Mouse (Mus musculus) lung, postnatal 10 days (tissue): Measurements from ENCODE around the gene Rbm6.

ENCODE experiments used
- DNase-seq: peaks from one replicate; pipeline ENCODE4 v3.0.0; 2021

The Rbm6 gene

DNA sequence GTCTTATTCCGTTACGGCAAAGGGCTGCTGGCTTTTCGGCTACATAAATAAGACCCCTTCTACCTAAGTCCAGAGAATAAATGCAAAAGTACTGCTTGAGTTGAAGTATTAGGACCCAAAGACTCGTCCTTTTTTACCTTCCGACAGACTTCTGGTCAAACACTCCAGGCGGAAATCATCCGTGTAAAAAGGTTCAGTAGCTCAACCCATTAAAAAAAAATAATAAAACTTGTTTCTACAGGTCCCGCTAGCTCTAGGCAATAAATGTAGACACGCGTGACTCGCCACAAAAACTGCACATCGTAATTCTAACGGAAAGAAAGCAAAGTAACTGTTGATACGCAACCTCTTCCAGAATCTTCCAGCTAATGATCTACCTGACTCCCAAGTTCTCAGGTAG, at the start of gene Rbm6:
Rbm6 (minus strand) TSS at position 101 of the 400 bp plus-strand sequence.
- no peak for DNase-seq

DNA sequence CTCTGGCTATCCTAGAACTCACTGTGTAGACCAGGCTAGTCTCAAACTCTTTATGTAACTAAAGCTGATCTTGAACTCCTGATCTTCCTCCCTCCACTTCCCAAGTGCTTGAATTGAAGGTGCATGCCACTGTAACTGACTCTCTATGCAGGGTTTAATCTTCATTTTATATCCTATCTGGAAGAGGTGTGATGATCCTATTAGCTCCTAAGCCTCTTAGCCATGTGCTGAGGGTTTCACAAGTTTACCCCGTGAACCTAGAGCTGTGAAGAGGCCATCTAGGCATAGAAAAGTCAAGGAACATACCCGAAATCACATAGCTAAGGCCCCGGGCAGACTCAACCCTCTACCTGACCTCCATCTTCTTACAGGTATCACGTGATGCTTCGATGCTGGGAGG, 46.4 kb upstream of the Rbm6 start:
- no peak for DNase-seq

DNA sequence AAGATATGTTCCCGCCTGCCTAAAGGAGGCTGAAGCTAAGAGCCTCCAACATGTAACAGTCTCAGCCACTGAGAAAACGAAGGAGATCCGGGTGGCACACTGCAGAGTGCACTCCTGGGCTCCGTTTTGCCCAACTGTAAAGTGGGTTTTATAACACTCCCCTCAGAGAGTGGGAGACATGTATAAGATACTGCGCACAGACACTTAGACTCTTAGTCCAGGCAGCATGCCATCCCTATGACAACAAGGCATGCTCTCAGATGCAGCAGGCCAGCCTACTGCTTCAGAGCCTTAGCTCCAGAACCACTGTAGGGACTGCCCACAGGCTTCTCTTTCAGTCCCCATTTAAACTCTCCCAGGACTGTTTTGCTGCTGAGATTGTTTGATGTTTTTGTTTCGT, 45.8 kb upstream of the Rbm6 start:
- DNase-seq = no peak

DNA sequence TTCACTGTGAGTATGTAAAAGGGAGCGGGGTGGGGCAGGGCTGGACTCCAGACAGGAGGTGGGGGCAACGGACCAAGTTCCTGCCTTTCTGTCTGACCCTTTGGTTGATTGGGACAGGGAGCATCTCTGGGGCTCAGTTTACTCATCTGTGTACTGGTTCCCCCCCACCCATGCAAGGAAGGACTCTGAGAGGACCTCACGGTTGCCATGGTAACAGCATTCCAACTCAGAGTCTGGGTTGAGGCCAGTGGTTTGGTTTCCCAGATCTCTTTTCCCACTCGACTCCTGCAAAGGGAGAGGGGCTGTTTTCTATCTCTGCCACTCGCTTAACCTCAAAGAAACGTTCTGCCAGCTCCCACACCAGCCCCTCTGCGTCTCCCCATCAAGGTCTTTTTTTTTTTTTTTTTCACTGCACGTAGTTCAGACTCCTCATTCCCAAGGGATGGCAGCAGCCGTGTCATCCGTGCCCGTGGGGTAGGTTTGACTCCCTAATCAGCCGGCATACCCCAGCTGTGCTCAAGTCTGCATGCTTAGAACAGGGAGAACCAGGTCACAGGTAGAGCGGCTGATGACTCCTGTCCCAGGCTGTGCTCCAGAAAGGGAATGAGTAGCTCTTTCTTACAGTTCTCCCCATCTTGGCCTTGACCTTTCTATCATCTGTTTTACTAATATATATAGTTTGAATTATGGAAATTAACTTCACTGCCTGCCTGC, 45.0 kb upstream of the Rbm6 start:
- DNase-seq = no peak

DNA sequence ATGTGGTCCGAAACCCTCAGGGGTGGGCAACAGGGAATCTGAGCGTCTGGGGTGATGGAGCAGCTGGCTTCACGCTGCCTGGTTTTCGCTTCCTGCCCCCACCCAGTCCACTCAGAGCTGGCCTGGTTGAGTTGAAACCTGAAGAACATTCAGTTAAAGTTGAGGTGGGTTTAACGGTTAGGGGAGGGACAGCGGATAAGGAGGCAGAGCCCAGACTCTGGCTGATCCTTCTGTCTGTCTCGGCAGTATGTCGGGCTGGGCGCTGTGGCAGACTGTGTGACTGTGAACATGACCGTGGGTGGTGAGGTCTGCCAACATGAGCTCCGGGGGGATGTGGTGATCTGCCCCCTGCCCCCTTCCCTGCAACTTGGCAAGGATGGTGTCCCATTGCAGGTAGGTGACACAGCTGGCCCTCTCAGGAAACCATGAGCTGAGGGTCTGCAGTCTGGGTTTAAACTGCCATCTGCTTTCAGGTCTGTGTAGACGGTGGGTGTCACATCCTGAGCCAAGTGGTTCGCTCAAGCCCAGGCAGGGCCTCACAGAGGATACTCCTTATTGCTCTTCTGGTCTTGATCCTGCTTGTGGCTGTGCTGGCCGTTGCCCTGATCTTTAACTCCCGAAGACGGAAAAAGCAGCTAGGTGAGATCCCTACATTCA, 41.9 kb upstream of the Rbm6 start:
- DNase-seq = no peak

DNA sequence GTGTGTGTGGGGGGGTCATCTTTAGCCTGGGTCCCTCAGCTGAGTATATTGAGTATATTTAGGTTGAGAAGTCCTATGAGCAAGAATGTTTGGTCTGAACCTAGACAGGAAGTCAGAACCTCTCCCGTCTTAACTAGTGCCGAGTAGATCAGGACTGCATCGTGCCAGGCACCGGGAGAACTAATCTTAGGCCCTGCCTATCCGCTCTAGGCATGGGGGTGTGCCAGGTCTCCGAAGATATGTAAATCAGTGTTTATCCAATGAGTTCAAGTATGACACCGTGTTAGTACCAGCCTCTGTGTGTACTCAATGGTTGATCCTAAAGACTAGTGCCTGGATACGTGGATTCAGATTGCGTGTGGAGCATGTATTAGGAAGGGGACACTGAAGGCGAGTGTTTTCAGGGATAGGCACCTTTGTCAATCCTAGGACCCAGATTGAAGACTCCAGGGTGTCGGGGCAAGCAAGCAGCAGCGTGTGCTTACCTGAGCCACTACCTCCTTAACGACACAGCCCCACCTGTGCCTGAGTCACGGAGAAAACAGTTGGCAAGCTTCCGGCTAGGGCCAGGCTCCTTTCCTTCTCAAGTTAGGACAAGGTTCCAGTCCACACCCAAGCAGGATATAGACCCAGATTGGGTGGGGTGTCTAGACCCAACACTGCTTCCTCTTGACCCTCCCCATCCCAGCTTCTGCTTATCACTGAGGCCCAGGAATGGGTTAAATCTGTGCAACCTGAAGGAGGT, 37.2 kb upstream of the Rbm6 start:
- DNase-seq = no peak

DNA sequence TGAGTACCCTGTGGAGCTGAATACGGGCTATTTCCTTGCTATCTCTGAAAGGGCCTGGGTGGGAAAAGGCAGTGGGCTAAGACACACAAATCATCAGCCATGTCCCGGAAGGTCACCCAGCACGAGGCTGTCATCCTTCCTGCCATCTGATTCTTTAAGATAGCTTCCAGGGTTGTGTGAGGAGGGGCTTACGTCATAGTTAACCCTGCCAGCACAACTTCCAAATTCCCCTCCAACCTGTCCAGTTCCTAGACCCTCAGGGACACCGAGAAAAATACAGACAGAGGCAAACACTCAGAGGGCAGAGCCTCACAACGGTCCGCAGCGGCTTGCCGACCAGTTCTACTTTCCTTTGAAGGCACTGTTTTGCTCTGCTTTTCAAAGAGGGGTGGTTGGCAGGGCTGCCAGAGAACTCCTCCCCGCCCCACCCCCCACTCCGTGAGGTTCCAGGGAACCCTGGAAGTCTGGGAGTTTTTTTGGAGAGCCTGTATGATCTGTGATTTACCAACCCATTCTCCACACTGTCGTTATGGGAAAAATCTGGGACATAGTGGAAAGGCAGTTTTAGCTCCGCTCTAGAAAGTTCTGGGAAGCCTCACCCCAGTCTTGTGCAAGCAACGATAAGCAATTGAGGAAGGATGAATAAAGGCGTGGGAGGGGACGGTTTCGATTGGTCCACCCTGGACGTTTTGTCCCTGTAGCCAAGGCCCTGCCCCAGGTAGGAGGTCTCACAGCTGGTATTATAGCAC, 35.5 kb upstream of the Rbm6 start:
- DNase-seq = peak; percentile 51

DNA sequence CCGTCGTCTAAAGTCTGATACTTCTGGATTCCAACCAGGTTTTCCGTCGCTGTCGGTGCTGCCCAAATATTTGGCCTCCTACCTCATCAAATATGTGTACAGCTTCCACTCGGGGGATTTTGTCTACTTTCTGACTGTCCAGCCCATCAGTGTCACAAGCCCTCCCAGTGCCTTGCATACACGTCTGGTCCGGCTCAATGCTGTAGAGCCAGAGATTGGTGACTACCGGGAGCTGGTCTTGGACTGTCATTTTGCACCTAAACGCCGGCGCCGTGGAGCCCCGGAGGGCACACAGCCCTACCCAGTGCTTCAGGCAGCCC, 34.7 kb upstream of the Rbm6 start:
- peak; percentile 21 for DNase-seq

DNA sequence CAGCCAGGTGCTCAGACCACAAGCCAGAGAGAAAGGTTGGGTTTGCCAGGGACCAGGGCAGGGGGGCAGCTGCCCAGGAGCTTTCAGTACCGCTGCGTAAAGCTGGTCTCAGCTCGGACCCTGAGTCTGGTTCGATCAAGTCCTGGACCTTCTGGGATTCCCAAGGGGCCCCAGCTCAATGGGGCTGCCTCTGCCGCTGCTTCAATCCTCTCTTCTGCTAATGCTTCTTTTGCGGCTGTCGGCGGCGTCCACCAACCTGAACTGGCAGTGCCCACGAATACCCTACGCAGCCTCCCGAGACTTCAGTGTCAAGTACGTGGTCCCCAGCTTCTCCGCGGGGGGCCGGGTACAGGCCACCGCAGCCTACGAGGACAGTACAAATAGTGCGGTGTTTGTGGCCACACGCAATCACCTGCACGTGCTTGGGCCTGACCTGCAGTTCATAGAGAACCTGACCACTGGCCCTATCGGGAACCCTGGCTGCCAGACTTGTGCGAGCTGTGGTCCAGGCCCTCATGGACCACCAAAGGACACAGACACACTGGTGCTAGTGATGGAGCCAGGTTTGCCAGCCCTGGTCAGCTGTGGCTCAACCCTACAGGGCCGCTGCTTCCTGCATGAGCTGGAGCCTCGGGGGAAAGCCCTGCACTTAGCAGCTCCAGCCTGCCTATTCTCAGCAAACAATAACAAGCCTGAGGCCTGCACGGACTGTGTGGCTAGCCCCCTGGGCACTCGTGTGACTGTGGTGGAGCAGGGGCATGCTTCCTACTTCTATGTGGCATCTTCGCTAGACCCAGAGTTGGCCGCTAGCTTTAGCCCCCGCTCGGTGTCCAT, 34.1 kb upstream of the Rbm6 start:
- no peak for DNase-seq

DNA sequence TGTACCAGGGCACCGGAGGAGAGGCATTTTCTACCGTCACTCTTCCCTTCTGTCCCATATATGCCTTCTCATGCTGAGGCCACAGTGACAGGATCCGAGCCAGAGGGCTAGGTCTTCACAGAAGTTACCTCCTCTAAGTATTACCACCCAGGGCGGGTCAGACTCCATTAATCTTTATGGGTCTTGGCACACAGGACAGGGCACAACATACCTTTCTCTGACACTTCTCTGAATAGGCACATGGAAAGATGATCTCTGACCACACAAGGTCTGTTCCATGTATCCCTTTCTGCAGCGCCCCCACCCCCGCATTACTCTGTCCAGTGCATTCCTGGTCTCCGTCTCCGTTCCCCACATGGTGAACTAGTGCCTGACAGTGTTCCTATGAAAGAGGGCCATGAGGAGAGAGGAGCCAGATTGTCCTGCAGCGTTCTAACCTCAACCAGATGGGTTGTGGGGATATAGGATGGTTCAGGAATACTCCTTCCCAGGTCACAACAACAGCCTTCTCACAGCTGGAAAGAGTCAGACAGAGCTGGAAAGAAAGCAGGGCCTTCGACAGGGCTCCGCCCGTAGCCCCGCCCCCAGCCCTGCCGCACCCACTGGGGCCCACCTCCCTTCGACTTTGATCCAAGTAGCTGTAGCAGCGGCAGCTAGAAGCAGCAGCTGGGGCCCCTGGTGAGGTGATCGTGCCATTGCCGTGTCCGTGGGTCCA, 33.4 kb upstream of the Rbm6 start, which contains the start of gene Mst1r:
Mst1r (plus strand) TSS at position 622 of the 715 bp plus-strand sequence.
- DNase-seq = peak; percentile 90

DNA sequence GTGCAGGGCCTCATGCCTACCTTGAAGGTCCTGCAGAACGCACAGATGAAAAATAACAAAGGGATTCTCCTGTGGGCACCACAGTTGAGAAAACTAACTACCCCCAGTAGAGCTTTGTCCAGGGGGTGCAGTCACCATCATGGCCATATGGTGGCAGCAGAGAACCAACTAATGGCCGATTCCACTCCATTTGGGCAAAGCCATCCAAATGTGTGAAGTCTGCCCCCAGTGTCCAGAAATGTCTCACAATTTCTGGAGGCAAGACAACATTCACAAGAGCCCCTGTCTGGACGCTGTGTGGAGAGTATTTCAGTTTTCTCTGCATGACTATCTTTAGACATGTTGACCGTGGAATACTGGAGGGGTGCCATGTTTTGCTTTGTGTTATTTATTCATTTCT, 31.7 kb upstream of the Rbm6 start:
- peak; percentile 94 for DNase-seq

DNA sequence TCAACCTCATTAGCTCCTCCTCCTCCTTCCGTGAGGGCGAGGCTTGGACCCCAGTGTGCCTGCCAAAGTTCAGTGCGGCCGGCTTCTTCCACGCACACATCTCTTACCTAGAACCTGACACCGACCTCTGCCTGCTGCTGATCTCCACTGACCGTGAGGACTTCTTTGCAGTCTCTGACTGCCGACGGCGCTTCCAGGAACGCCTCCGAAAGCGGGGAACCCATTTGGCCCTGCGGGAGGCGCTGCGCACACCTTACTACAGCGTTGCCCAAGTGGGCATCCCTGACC, 28.5 kb upstream of the Rbm6 start:
- no peak for DNase-seq

DNA sequence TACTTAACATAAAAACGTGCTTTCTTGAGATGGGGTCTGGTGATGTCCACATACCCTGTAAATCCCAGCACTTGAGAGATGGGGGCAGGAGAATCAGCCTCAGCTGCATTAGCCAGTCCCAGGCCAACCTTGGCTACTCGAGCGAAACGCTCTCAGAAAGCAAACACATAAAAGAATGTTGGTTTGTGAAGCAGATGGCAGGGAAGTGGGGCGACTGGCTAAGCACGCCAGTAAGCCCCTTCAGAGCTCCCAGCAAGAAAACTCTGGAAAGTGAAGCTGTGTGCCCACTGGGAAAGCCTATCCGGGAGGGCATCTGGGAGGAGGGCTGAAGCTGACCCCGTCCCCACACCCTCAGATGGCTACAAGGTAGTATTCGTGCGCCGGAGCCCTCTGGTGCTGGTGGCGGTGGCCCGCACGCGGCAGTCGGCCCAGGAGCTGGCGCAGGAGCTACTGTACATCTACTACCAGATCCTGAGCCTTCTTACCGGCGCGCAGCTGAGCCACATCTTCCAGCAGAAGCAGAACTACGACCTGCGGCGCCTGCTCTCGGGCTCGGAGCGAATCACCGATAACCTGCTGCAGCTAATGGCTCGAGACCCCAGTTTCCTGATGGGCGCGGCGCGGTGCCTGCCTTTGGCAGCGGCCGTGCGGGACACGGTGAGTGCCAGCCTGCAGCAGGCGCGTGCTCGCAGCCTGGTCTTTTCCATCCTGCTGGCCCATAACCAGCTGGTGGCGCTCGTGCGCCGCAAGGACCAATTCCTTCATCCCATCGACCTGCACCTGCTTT, 28.0 kb upstream of the Rbm6 start:
- DNase-seq = peak; percentile 67

DNA sequence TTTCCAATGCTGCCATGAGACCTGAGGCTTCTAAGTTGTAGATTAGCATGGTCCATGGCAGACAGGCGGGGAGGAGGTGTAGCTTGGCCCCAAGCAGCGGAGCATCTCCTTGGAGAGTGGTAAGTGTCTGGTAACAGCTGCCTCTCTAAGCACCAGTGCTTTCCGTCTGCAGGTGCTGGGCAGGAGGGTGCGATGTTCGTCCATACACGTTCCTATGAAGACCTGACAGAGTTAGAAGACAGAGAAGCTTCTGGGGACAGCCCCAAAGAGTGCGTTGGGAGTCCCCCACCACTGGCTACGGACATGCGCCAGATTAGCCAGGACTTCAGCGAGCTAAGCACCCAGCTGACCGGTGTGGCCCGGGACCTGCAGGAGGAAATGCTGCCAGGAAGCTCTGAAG, 26.8 kb upstream of the Rbm6 start:
- no peak for DNase-seq

DNA sequence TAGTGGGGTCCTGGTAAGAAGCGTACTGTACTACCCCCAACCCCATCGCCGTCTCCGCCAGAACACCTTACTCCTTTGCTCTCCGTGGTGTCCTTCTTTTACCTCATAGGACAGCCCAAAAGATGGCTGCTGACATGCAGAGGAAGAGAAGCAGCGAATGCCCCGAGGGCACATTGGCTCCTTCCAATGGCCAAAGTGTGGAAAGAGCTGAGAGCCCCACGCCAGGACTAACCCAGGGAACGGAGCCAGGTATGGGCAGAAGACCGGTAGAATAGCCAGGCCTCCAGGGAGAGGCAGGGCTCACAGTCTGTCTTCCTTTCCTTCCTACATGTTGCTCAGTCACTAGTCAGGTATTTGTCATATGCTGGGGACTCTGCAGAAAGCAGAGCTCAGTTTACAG, 25.5 kb upstream of the Rbm6 start:
- no peak for DNase-seq

DNA sequence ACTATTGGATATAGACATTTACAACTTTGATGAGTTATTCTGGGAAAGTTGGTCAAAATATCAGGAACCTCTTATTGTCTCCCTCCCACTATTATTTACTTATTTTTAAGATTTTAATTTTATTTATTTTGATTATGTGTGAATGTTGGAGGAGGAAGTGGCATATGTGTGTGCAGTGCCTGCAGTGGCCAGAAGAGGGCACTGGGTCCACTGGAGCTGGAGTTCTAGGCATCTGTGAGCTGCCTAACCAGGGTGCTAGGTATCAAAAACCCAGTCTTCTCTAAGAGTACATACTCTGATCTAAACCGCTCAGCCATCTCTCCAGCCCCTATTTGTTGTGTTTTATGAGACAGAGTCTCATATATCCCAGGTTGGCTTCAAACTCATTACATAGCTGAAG, 18.0 kb upstream of the Rbm6 start:
- DNase-seq = no peak

DNA sequence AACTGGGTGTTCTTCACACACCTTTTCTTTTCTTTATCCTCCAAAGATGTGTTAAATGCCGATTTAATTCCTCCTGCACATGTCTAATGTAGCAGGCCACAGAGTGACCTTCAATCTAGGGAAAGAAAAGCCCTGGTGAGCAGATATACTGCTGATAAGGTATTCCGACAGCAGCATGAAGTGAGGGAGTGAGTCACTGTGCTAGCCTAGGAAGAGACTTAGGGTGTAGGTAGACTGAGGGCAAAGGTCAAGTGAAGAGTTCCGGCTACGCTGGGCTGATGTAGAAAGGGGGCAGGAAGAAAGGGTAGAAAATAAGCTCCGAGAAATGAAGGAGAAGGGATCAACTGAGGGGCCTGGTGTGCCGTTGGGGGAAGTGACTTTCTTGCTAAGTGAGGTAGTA, 17.2 kb upstream of the Rbm6 start:
- DNase-seq = no peak

DNA sequence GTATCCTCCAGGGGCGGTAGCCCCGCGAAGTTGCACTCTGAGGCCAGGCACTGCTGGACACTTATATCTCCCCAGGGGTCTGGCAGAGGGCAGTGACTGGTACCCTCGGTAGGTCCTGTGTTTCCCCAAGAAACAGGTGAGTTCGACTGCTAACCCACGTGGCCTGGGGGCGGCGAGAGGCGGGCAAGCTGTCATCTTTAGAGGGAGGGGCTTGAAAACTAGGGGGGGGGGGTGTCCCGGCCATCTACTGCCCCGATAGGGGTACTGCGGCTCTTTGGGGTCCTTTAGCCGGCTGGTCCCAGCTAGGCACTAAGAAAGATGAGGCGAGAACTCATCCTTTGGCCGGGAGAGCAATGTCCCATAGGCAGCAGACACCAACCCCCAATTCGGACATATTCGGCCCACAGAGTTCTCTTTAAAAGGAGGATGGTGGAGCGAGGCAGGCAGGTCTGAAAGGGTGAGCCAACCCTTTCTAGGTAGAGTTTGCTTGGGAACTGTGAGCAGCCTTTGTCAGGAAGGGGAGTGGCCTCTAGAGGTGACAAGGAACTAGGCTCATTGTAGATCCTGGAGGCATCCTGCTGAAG, 15.3 kb upstream of the Rbm6 start:
- DNase-seq = no peak

DNA sequence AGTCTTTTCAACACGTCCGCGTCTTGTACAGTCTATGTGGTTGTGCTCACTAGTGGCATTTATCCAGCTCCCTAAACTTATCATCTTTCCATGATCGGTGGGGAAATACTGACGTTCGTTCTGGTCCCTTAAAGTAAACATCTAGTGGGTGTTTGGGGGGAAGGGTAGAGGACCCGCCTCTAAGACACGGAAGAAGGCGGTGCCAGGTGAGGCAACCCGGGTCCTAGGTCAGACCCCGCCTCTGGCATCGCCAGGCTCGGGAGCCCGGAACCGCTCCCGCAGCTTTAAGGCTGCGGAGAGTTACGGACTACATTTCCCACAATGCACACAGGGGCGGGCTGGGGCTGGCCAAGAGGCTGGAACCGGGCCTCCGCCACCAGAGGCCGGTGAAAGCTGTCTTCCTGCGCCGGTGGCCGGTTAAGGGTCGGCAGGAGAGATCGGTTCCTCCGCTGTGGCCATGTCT, 14.8 kb upstream of the Rbm6 start, which contains the start of gene Mon1a:
Mon1a (plus strand) TSS at position 348 of the 463 bp plus-strand sequence.
- peak; percentile 91 for DNase-seq

DNA sequence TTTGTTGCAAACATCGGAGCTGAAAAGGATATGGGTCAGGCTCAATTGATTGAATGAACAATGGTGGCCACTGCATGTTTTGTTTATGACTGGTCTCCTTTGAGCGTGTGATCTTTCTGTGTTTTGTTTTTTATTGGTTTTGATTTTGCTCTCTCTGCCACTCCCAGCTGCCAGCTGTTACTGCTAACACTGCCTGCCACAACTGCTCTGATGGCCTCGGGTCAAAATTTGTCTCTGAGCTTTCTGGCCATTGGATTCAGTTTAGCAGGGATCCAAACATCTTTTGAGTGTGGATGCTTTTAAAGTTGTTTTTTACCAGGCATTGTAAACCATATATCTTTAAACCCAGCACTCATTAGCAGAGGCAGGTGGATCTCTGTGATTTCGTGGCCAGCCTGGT, 7.4 kb upstream of the Rbm6 start:
- DNase-seq = no peak
